Mouse (Mus musculus) T-cell, adult 2 months (primary cell): Measurements from ENCODE around the gene Rps29.

Experiments used
- DNase-seq: peaks from one replicate; pipeline ENCODE4 v3.0.0; 2022; ENCODE audit warnings: low spot score

Rps29 gene

DNA sequence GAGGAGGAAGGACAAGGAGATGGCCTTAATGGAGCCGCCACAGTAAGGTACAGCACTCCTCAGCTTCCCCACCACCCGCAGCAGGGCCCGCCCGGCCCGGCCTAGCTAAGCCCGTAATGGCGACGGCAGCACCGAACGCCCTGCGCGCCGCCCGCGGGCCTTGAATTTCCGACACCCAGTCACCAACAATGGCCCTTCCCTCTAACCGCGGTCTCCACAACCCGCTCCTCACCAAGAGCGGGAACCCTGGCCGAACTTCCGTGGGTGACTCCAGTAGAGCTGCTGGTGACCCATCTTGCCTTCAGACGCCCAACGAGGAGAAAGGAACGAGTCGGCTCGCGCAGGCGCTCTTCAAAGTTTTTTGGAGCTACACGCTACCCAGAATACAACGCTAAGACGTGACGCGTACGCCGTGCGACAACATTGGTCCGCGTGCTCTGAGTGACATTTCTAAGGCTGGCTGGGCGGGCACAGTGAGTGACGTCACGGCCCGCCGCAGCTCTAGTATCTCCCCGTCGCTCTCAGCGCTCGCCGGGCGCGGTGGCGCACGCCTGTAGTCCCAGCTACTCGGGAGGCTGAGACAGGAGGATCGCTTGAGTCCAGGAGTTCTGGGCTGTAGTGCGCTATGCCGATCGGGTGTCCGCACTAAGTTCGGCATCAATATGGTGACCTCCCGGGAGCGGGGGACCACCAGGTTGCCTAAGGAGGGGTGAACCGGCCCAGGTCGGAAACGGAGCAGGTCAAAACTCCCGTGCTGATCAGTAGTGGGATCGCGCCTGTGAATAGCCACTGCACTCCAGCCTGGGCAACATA is at the start of gene Rps29:
TSS of gene Rps29 (minus strand) at position 422 of the 813 bp plus-strand sequence.
- DNase-seq: peak; percentile 98

DNA sequence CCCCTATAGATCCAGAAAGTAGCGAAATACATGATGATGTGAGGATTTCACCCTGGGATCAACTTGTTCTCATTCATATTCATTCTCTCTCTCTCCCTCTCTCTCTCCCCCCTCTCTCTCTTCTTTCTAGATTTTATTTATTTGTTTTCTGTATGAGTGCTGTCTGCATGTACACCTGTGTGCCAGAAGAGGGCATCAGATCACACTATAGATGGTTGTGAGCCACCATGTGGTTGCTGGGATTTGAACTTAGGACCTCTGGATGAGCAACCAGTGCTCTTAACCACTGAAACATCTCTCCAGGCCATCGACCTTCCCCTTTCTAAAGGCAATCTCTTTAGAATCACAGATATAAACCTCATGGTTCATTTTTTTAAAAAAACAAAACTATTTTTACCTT is 49.5 kb upstream of the Rps29 start:
- DNase-seq: no peak

GRCm38 (mm10) chr12:69207926-69208325 is 48.9 kb upstream of the Rps29 start:
- DNase-seq: no peak

DNA sequence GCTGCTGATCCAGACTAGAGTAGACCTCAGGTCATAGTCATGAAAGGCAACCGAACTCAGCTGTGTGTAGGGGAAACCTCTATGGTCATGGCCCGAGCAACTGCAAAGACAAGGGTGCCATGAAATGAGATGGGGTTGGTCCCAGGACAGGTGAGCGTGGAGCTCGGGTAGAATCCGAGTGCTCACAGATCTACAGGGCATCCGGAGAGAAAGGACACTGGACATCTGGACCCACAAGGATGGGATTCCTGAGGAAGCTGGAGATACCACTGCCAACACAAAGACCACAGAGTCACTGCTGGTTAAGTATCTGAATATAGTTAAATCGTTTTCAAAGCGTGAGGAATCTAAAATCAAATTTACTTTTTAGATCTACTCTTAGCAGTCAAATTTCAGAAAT is 48.4 kb upstream of the Rps29 start:
- DNase-seq: no peak

DNA sequence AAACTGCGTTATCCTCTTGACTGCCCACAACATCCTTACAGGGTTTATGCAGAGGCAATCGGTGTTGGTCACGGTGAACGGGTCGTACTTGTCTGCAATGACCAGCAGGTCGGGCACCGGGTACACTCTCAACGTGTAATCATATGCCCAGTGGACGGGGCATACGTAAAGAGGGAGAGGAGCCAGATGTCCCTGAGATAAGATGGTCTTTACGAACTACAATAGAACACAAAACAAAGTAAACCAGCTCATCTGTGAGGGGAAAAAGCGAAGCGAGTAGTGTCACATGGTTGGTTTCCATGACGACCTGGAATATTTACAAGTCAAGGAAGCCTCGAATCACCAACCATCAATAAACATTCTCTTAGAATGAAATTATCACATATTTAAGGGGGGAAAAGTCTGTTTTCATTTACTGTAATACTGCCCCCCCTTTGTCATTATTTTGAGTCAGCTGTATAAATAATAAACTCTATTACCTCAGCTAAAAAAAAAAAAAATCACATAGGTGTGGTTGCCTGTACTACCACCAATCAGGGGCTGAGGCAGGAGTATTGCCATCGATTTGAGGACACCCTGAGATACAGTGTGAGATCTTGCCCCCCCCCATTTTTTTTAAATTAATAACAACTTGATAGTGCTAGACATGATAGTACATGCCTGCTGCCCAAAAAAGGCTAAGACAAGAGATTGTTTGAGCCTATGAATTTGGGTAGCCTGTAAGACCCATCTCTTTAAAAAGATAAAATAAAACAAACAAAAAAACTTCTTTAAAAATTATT is 45.3 kb upstream of the Rps29 start, which contains the start of gene Gm49384:
TSS of gene Gm49384 (minus strand) at position 216 of the 782 bp plus-strand sequence.
- DNase-seq: no peak

GRCm38 (mm10) chr12:69198985-69199384 is 40.0 kb upstream of the Rps29 start:
- DNase-seq: no peak

- DNase-seq: no peak
Observed at GRCm38 (mm10) chr12:69198164-69198535, 39.2 kb upstream of the Rps29 start, which contains the start of gene Dnaaf2. Gene Dnaaf2, minus strand, starts transcription at chr12:69198429.

DNA sequence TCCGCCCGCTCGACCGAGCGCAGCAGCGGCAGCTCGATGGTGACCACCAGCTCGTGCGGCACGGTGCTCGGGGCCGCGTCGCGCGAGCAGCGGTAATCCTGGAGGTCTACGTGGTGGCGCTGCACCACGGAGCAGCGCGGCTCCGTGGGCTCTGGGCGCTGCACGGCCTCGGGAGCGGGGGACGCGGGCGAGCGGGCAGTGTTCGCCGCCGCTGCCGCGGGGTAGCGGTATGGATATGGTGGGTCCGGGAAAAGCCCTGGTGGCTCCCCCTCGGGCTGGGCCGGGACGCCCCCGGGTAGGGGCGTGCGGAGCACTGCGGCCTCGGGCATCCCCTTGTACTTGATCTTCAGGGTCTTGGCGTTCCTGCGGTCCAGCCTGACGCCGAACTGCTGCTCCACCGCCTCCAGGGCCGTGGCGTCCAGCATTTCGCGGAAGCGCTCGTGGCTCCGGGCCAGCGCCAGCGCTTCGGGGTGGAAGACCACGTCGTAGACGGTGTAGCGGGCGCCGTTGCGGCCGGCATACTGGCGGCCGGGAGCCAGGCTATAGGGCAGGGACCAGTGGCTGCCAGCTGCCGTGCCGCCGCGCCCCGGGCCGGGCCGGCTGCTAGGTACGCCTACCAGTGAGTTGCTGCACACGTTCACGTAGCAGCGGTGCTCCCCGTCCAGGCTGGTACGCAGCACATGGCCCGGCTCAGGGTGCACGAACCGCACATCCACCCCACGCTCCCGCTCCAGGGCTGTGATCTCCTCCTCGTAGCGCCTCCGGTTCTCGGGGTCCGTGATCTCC is 38.6 kb upstream of the Rps29 start:
- peak; percentile 66 for DNase-seq

GRCm38 (mm10) chr12:69196444-69197377 is 37.7 kb upstream of the Rps29 start, which contains the start of gene Gm49383:
Gene Gm49383, minus strand, starts transcription at chr12:69197104.
- peak; percentile 42 for DNase-seq

DNA sequence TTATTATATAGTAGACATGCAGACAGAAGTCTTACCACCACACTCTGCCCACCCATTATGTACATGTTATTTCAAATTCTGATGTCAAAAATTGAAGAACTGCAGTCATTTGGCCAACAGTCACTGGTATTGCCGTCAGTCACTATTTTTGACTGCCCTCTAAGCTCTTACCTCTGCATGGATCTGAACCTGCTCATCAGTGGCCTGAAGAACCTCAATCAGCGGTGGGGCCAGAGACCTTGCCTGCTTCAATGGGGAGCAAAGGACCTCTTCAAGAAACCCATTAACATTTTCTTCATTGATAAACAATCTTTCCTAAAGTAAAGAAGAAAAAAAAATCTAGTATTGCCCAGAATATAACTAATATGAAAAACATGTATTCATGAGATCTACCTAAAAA is 33.7 kb upstream of the Rps29 start:
- no peak for DNase-seq

- DNase-seq: no peak
Observed at GRCm38 (mm10) chr12:69191396-69191795, 32.4 kb upstream of the Rps29 start.

DNA sequence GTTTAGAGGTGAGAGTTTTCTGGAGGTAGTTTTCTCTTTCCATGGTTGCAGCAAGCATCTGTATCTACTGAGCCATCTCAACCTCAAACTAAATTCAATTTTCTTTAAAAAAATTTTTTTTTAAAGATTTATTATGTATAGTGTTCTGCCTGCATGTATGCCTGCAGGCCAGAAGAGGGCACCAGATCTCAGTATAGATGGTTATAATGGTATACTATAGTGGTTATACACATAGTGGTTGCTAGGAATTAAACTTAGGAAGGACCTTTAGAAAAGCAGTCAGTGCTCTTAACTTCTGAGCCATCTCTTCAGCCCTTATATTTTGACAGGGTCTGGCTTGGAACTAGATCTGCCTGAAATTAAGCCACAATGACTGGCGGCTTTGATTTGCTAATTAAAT is 31.5 kb upstream of the Rps29 start:
- peak; percentile 44 for DNase-seq

- no peak for DNase-seq
Observed at GRCm38 (mm10) chr12:69190074-69190473, 31.1 kb upstream of the Rps29 start.

- no peak for DNase-seq
Observed at GRCm38 (mm10) chr12:69186811-69187471, 28.0 kb upstream of the Rps29 start.

GRCm38 (mm10) chr12:69185371-69185770 is 26.4 kb upstream of the Rps29 start:
- DNase-seq: no peak

- no peak for DNase-seq
Observed at GRCm38 (mm10) chr12:69184342-69185295, 25.6 kb upstream of the Rps29 start.

GRCm38 (mm10) chr12:69183583-69184308 is 24.8 kb upstream of the Rps29 start, which contains the start of the genes Rpl36al and Mgat2:
Gene Rpl36al, minus strand, starts transcription at chr12:69184083.
Gene Mgat2, plus strand, starts transcription at chr12:69184157.
- DNase-seq: peak; percentile 94

GRCm38 (mm10) chr12:69181800-69182199 is 22.8 kb upstream of the Rps29 start:
- no peak for DNase-seq
